Mouse (Mus musculus) embryonic facial prominence, embryonic 11.5 days (tissue): ENCODE data around the gene Wdr17. TPM values are rescaled to one million over a fixed set of nuclear protein-coding genes. Genes with fewer than 3 reads are reported as not detected.

Experiments used
- ATAC-seq: fragments of 200-750 bp; cut with Nextera tagmentation; replicated peaks from 2 replicates; pipeline ENCODE4 v1.8.0; 2017; ENCODE audit warnings: low read depth; ENCODE audit not compliant: insufficient number of reproducible peaks, low FRiP score, low TSS enrichment
- DNase-seq: peaks from one replicate; pipeline ENCODE4 v3.0.0-alpha.2; 2015; ENCODE audit warnings: low spot score
- H3K27ac ChIP-seq: fragments of 300-500 bp; sonication (generic); replicated peaks from 2 replicates; pipeline ENCODE4 v1.5.1; 2014; ENCODE audit warnings: mild to moderate bottlenecking, low read depth, low read length, control low read depth
- H3K27me3 ChIP-seq: fragments of 300-500 bp; sonication (generic); 2 replicates; pipeline ENCODE4 v1.6.1; 2014; ENCODE audit warnings: mild to moderate bottlenecking, low read length, moderate library complexity, mixed read lengths; ENCODE audit not compliant: control insufficient read depth, insufficient read depth
- H3K36me3 ChIP-seq: fragments of 300-500 bp; sonication (generic); replicated peaks from 2 replicates; pipeline ENCODE4 v1.6.1; 2014; ENCODE audit warnings: low read depth, mild to moderate bottlenecking, low read length, moderate library complexity, mixed read lengths; ENCODE audit not compliant: control insufficient read depth, insufficient read depth
- H3K4me1 ChIP-seq: fragments of 300-500 bp; sonication (generic); 2 replicates; pipeline ENCODE4 v1.6.1; 2014; ENCODE audit warnings: low read length, mixed read lengths; ENCODE audit not compliant: control insufficient read depth, insufficient read depth
- H3K4me2 ChIP-seq: fragments of 300-500 bp; sonication (generic); 2 replicates; pipeline ENCODE4 v1.6.1; 2014; ENCODE audit warnings: low read depth, mild to moderate bottlenecking, control low read depth, low read length, moderate library complexity
- H3K4me3 ChIP-seq: fragments of 300-500 bp; sonication (generic); 2 replicates; pipeline ENCODE4 v1.5.1; 2014; ENCODE audit warnings: low read depth, low read length, control low read depth
- H3K9ac ChIP-seq: fragments of 300-500 bp; sonication (generic); replicated peaks from 2 replicates; pipeline ENCODE4 v1.6.1; 2014; ENCODE audit warnings: mild to moderate bottlenecking, control low read depth, low read length
- H3K9me3 ChIP-seq: fragments of 300-500 bp; sonication (generic); replicated peaks from 2 replicates; pipeline ENCODE4 v1.6.1; 2016; ENCODE audit warnings: mild to moderate bottlenecking, low read length, inconsistent platforms, mixed read lengths; ENCODE audit not compliant: control insufficient read depth
- WGBS: fragments of 180-500 bp; shearing (Covaris S2); extraction: QIAGEN DNeasy Blood & Tissue Kit; methylation state at CpG from one replicate; pipeline ENCODE4 v1.1.7; 2014; 5-methylcytosine and 5-hydroxymethylcytosine counted together
- polyA plus RNA-seq: library from polyadenylated mRNA; unstranded; fragments of >200 nt; fragmentation: Nextera tagmentation; extraction: Ambion mirVana; gene quantifications from 2 replicates; pipeline ENCODE4 v1.2.1, GENCODE M21; 2014

The Wdr17 gene
- polyA plus RNA-seq, result 2.3 and 2.8 TPM in 2 replicates

- no peaks in the 10 kb centered on the region for H3K36me3 ChIP-seq
- H3K27me3 ChIP-seq, result no peaks in the 10 kb centered on the region
- 83% methylated on average over 9 of the region's 9 CpGs for WGBS
- H3K9ac ChIP-seq, result no peak within 1 kb of the TSS
- no peak for DNase-seq
- H3K9me3 ChIP-seq, result no peaks in the 10 kb centered on the region
- no peak for ATAC-seq
- H3K4me1 ChIP-seq, result no peaks in the 10 kb centered on the region
- no peak within 1 kb of the TSS for H3K4me3 ChIP-seq
- H3K4me2 ChIP-seq, result no peak within 1 kb of the TSS
- no peak within 1 kb of the TSS for H3K27ac ChIP-seq
These were observed at the start of gene Wdr17 for GRCm38 (mm10) chr8:54886987-54887785. Gene Wdr17 (minus strand): TSS chr8:54887184.

DNA sequence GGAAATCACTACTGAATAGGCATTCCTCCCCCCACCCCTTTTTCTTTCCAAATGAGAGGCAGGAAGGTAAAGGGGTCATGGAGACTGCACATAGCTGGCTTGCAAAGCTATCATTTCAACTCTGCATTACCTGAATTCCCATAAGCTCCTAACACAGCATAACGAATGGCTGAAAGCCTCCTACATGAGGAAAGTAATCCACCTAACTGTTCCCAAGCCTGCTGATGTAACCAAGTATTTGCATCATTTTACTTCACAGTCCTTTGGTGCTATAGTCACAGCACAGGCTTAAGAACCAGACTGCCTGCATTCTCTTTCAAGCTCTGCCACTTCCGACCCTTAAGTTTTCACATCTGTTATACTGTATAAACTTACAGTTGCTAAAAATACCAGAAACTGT lies 45.3 kb upstream of the Wdr17 start:
- Histone ChIP-seq H3K27ac (no peak overlapping the region), H3K36me3 (no peaks in the 10 kb centered on the region), H3K4me3 (no peak overlapping the region), H3K4me2 (no peak overlapping the region), H3K27me3 (no peaks in the 10 kb centered on the region), H3K9me3 (no peaks in the 10 kb centered on the region), H3K9ac (no peak overlapping the region), H3K4me1 (no peaks in the 10 kb centered on the region)
- DNase-seq (no peak), ATAC-seq (no peak; the same call in 1 of the 2 replicates)
- 55% methylated on average over 2 of the region's 2 CpGs for WGBS

DNA sequence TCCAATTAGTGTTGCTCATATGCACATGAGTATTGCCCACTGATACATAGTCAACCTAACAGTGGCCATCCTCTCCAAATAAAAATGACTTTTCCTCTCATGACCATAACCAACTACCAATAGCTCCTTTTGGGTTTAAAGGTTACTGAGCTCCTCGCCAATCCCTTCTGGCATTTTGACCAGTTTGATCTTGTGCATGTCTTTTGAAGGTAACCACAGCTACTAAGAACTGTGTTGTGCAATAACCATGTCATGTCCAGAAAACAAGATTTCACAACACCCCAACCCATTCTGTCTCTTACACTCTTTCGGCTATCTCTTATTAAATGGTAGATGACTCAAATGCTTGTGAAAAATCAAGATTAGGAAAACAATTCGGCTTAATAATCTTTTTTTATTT lies 38.0 kb upstream of the Wdr17 start:
- Histone ChIP-seq H3K4me2 (no peak overlapping the region), H3K27me3 (no peaks in the 10 kb centered on the region), H3K36me3 (no peaks in the 10 kb centered on the region), H3K9me3 (no peaks in the 10 kb centered on the region), H3K4me1 (no peaks in the 10 kb centered on the region), H3K9ac (no peak overlapping the region), H3K4me3 (no peak overlapping the region), H3K27ac (no peak overlapping the region)
- ATAC-seq (no peak), DNase-seq (no peak)
- WGBS, result 86% methylated on average over 3 of the region's 3 CpGs

- no peak overlapping the region for H3K4me2 ChIP-seq
- 60% methylated on average over 2 of the region's 2 CpGs for WGBS
- no peaks in the 10 kb centered on the region for H3K27me3 ChIP-seq
- H3K4me3 ChIP-seq, result no peak overlapping the region
- no peak for DNase-seq
- H3K9ac ChIP-seq, result no peak overlapping the region
- no peak overlapping the region for H3K27ac ChIP-seq
- H3K4me1 ChIP-seq, result no peaks in the 10 kb centered on the region
- no peaks in the 10 kb centered on the region for H3K9me3 ChIP-seq
- ATAC-seq, result no peak
- no peaks in the 10 kb centered on the region for H3K36me3 ChIP-seq
These were observed 35.3 kb upstream of the Wdr17 start for GRCm38 (mm10) chr8:54922160-54922855.

GRCm38 (mm10) chr8:54917710-54918109 lies 30.7 kb upstream of the Wdr17 start:
- no peaks in the 10 kb centered on the region for H3K9me3 ChIP-seq
- no peaks in the 10 kb centered on the region for H3K27me3 ChIP-seq
- H3K4me1 ChIP-seq, result no peaks in the 10 kb centered on the region
- no peak overlapping the region for H3K4me3 ChIP-seq
- 42% methylated on average over 5 of the region's 9 CpGs for WGBS
- no peak overlapping the region for H3K9ac ChIP-seq
- H3K4me2 ChIP-seq, result no peak overlapping the region
- no peak overlapping the region for H3K27ac ChIP-seq
- DNase-seq, result no peak
- no peaks in the 10 kb centered on the region for H3K36me3 ChIP-seq
- no peak for ATAC-seq

- no peaks in the 10 kb centered on the region for H3K9me3 ChIP-seq
- no peak overlapping the region for H3K4me3 ChIP-seq
- WGBS, result 85% methylated on average over 2 of the region's 2 CpGs
- no peaks in the 10 kb centered on the region for H3K36me3 ChIP-seq
- no peak for DNase-seq
- ATAC-seq, result no peak
- H3K27me3 ChIP-seq, result no peaks in the 10 kb centered on the region
- no peaks in the 10 kb centered on the region for H3K4me1 ChIP-seq
- no peak overlapping the region for H3K9ac ChIP-seq
- H3K27ac ChIP-seq, result no peak overlapping the region
- H3K4me2 ChIP-seq, result no peak overlapping the region
These were observed 25.9 kb upstream of the Wdr17 start for GRCm38 (mm10) chr8:54912891-54913290.

DNA sequence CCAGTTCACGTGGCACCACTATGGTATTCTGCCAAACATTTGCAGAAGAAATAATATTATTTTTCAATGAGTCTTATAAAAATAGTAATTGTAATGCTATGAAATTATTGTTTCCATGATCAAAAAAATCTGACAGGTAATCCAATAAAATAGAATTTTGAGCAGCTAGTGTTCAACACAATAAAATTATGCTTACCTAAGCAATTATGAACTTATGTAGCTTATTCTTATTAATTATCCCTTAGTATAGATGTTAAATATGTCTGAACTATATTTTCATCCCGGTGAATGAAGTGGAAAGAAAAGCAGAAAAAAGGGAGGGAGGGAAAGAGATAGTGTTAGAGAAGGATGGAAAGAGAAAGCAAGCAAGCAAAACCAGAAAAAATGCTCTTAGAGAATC lies 12.5 kb upstream of the Wdr17 start:
- no peak overlapping the region for H3K4me3 ChIP-seq
- H3K27me3 ChIP-seq, result no peaks in the 10 kb centered on the region
- no peaks in the 10 kb centered on the region for H3K36me3 ChIP-seq
- WGBS, result 89% methylated on average over 2 of the region's 2 CpGs
- ATAC-seq (no peak), DNase-seq (no peak)
- no peaks in the 10 kb centered on the region for H3K9me3 ChIP-seq
- no peaks in the 10 kb centered on the region for H3K4me1 ChIP-seq
- H3K27ac ChIP-seq, result no peak overlapping the region
- no peak overlapping the region for H3K9ac ChIP-seq
- no peak overlapping the region for H3K4me2 ChIP-seq

- 80% methylated on average over 2 of the region's 2 CpGs for WGBS
- no peak for ATAC-seq
- Histone ChIP-seq H3K4me2 (no peak overlapping the region), H3K4me3 (no peak overlapping the region), H3K9me3 (no peaks in the 10 kb centered on the region), H3K27me3 (no peaks in the 10 kb centered on the region), H3K9ac (no peak overlapping the region), H3K27ac (no peak overlapping the region), H3K36me3 (no peaks in the 10 kb centered on the region), H3K4me1 (no peaks in the 10 kb centered on the region)
- DNase-seq, result no peak
These were observed 7.8 kb upstream of the Wdr17 start for GRCm38 (mm10) chr8:54894637-54895322.
